Mouse (Mus musculus) midbrain, postnatal 0 days (tissue): Measurements from ENCODE around the gene Polr2h. TPM values are rescaled to one million over a fixed set of nuclear protein-coding genes. Genes with fewer than 3 reads are reported as not detected.
A peak's percentile ranks its signal among the peaks of the same experiment; 100 is the strongest.
"Not testable (repeated sequence)": the region's sequence is repeated elsewhere in the genome, so short reads cannot be mapped to it uniquely, and the experiment has no call there.

ENCODE experiments used
- ATAC-seq: fragments of 200-750 bp; cut with Nextera tagmentation; 2 replicates; pipeline ENCODE4 v1.8.0; 2017; ENCODE audit warnings: moderate number of reproducible peaks, mild to moderate bottlenecking, moderate TSS enrichment, moderate library complexity; ENCODE audit not compliant: low FRiP score
- DNase-seq: peaks from one replicate; pipeline ENCODE4 v3.0.0-alpha.2; 2015; ENCODE audit warnings: low spot score
- H3K27ac ChIP-seq: fragments of 300-500 bp; sonication (generic); 2 replicates; pipeline ENCODE4 v1.5.1; 2014; ENCODE audit warnings: low read depth, mild to moderate bottlenecking, low read length, mixed read lengths
- H3K27me3 ChIP-seq: fragments of 300-500 bp; sonication (generic); 2 replicates; pipeline ENCODE4 v1.6.1; 2014; ENCODE audit warnings: low read length, control low read depth, mixed read lengths; ENCODE audit not compliant: insufficient read depth
- H3K36me3 ChIP-seq: fragments of 300-500 bp; sonication (generic); 2 replicates; pipeline ENCODE4 v1.6.1; 2014; ENCODE audit warnings: low read length, control low read depth, mixed read lengths; ENCODE audit not compliant: insufficient read depth
- H3K4me1 ChIP-seq: fragments of 300-500 bp; sonication (generic); 2 replicates; pipeline ENCODE4 v1.6.1; 2014; ENCODE audit warnings: mild to moderate bottlenecking, control low read depth, antibody characterized with exemption, low read length, mixed read lengths; ENCODE audit not compliant: insufficient read depth
- H3K4me2 ChIP-seq: fragments of 300-500 bp; sonication (generic); 2 replicates; pipeline ENCODE4 v1.6.1; 2014; ENCODE audit warnings: low read depth, mild to moderate bottlenecking, low read length, mixed read lengths; ENCODE audit not compliant: poor library complexity, severe bottlenecking
- H3K4me3 ChIP-seq: fragments of 300-500 bp; sonication (generic); 2 replicates; pipeline ENCODE4 v1.5.1; 2014; ENCODE audit warnings: low read depth, mild to moderate bottlenecking, low read length, moderate library complexity
- H3K9ac ChIP-seq: fragments of 300-500 bp; sonication (generic); replicated peaks from 2 replicates; pipeline ENCODE4 v1.6.1; 2014; ENCODE audit warnings: mild to moderate bottlenecking, low read length, moderate library complexity, mixed read lengths; ENCODE audit not compliant: poor library complexity, severe bottlenecking
- H3K9me3 ChIP-seq: fragments of 300-500 bp; sonication (generic); 2 replicates; pipeline ENCODE4 v1.6.1; 2016; ENCODE audit warnings: low read length, control low read depth
- CTCF ChIP-seq: IDR thresholded peaks from 2 replicates; pipeline ENCODE4 v1.5.1; 2016; ENCODE audit warnings: antibody characterized with exemption, mild to moderate bottlenecking
- WGBS: fragments of 180-500 bp; shearing (Covaris S2); extraction: QIAGEN DNeasy Blood & Tissue Kit; methylation state at CpG from one replicate; pipeline ENCODE4 v1.1.7; 2014; 5-methylcytosine and 5-hydroxymethylcytosine counted together
- polyA plus RNA-seq: library from polyadenylated mRNA; unstranded; fragments of >200 nt; fragmentation: Nextera tagmentation; extraction: Ambion mirVana; gene quantifications from 2 replicates; pipeline ENCODE4 v1.2.1, GENCODE M21; 2015
- total RNA-seq: library from RNA; depleted of rRNA; stranded (reverse); fragments of >200 nt; gene quantifications from 2 replicates; pipeline ENCODE4 v1.2.3, GENCODE M21; 2014; rRNA removed

Gene Polr2h
- total RNA-seq (40.0 and 40.3 TPM in 2 replicates), polyA plus RNA-seq (72.3 and 84.6 TPM in 2 replicates)

GRCm38 (mm10) chr16:20717181-20717977 lies at the start of gene Polr2h, which contains the start of gene Clcn2:
Gene Polr2h (plus strand): TSS chr16:20717665.
Gene Clcn2 (minus strand): TSS chr16:20717746.
- Histone ChIP-seq H3K4me2 (peak within 1 kb of the TSS; percentile 94), H3K27me3 (no peaks in the 10 kb centered on the region), H3K27ac (peak within 1 kb of the TSS; percentile 96), H3K36me3 (peaks cover 13% of the 10 kb centered on the region), H3K4me1 (peaks cover 12% of the 10 kb centered on the region), H3K9me3 (no peaks in the 10 kb centered on the region), H3K4me3 (peak within 1 kb of the TSS; percentile 56), H3K9ac (peak within 1 kb of the TSS; percentile 86)
- DNase-seq (peak; percentile 97), ATAC-seq (peak; percentile 90)
- TF ChIP-seq CTCF = peak; percentile 74
- under 1% methylated on average over 62 of the region's 62 CpGs for WGBS

GRCm38 (mm10) chr16:20668013-20668412 lies 49.5 kb upstream of the Polr2h start, which contains the start of gene Eif4g1:
Gene Eif4g1 (plus strand): TSS chr16:20668313.
- not testable (repeated sequence) for ATAC-seq

DNA sequence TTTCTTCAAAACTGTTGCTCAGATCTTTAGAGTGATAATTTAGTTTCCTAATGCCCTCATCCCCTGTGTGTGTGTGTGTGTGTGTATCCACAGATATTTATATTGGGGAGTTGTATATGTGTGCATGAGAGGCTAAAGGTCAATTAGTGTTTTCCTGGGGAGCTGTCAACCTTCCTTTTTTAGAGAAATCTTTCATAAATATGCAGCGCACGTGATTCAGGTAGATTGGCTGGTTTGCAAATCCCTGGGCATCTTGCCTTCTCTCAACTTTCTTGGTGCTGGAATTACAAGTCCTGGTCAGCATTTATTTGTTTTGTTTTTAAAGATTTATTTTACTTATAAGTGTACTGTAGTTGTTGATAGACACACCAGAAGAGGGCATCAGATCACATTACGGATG lies 47.2 kb upstream of the Polr2h start:
- ATAC-seq (no peak), DNase-seq (no peak)
- Histone ChIP-seq H3K27ac (no peak overlapping the region), H3K4me2 (no peak overlapping the region), H3K9me3 (no peaks in the 10 kb centered on the region), H3K9ac (no peak overlapping the region), H3K4me3 (no peak overlapping the region), H3K27me3 (no peaks in the 10 kb centered on the region), H3K4me1 (peaks cover 8% of the 10 kb centered on the region), H3K36me3 (peaks cover 1% of the 10 kb centered on the region; the same call in 1 of the 2 replicates)
- 96% methylated on average over 3 of the region's 3 CpGs for WGBS
- no peak for TF ChIP-seq CTCF

More at GRCm38 (mm10) chr16:20668013-20668412, 49.5 kb upstream of the Polr2h start, which contains the start of gene Eif4g1:
- not testable (repeated sequence) for H3K27ac ChIP-seq, H3K4me2 ChIP-seq, DNase-seq, H3K4me3 ChIP-seq, H3K9ac ChIP-seq, H3K27me3 ChIP-seq, H3K4me1 ChIP-seq, H3K36me3 ChIP-seq, H3K9me3 ChIP-seq
- 98% methylated on average over 3 of the region's 6 CpGs for WGBS

DNA sequence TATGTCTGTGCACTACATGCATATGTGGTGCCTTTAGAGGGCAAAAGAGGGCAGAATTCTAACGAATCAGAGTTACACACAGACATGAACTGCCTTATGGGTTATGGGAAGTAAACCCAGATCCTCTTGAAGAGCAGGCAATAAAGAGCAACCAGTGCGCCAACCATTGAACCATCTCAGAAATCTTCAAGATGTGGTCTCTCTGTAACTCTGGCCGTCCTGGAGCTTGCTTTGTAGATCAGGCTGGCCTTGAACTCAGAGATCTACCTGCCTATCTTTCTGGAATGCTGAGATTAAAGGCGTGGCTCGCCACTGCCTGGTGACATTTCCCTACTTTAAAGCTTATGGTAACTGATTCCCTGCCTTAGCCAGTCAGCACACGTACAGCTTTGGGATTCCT lies 45.6 kb upstream of the Polr2h start:
- H3K4me2 ChIP-seq = peak overlapping the region; percentile 87
- peaks cover 8% of the 10 kb centered on the region for H3K4me1 ChIP-seq
- WGBS = 22% methylated on average over 6 of the region's 6 CpGs
- no peaks in the 10 kb centered on the region for H3K27me3 ChIP-seq
- TF ChIP-seq CTCF = no peak
- no peak overlapping the region for H3K27ac ChIP-seq
- H3K4me3 ChIP-seq = peak overlapping the region; percentile 92
- H3K9me3 ChIP-seq = no peaks in the 10 kb centered on the region
- ATAC-seq = no peak
- H3K9ac ChIP-seq = no peak overlapping the region
- DNase-seq = no peak
- H3K36me3 ChIP-seq = peaks cover 14% of the 10 kb centered on the region

GRCm38 (mm10) chr16:20672500-20672902 lies 45.0 kb upstream of the Polr2h start:
- Histone ChIP-seq H3K4me2 (peak overlapping the region; percentile 87), H3K9me3 (no peaks in the 10 kb centered on the region), H3K4me3 (peak overlapping the region; percentile 92), H3K9ac (peak overlapping the region; percentile 96), H3K27ac (peak overlapping the region; percentile 82), H3K27me3 (no peaks in the 10 kb centered on the region), H3K4me1 (peaks cover 8% of the 10 kb centered on the region), H3K36me3 (peaks cover 18% of the 10 kb centered on the region)
- ATAC-seq (peak; percentile 96), DNase-seq (peak; percentile 95)
- no peak for TF ChIP-seq CTCF
- 1% methylated on average over 37 of the region's 38 CpGs for WGBS
